Mouse (Mus musculus) CH12.LX (cell line): ENCODE data around the gene Hsf4. TPM values are rescaled to one million over a fixed set of nuclear protein-coding genes. Genes with fewer than 3 reads are reported as not detected.
"Not testable (repeated sequence)": the region's sequence is repeated elsewhere in the genome, so short reads cannot be mapped to it uniquely, and the experiment has no call there.

Source experiments
- DNase-seq: peaks from one replicate; pipeline ENCODE4 v3.0.0-alpha.2; 2013; ENCODE audit errors: extremely low read depth
- H3K27ac ChIP-seq: 2 replicates; pipeline ENCODE4 v1.5.1; 2012; ENCODE audit warnings: low read depth, mild to moderate bottlenecking, control low read depth, moderate library complexity; ENCODE audit not compliant: insufficient read depth
- H3K27me3 ChIP-seq: replicated peaks from 2 replicates; pipeline ENCODE3; 2012; ENCODE audit warnings: inconsistent platforms
- H3K36me3 ChIP-seq, 2 experiments: replicated peaks in 1 of 2; 2 replicates each; pipeline versions ENCODE3 to v1.6.1; 2012; ENCODE audit warnings: inconsistent platforms in 1 of 2, low read length in 1 of 2, mild to moderate bottlenecking in 1 of 2, mixed read lengths in 1 of 2, moderate library complexity in 1 of 2; ENCODE audit not compliant: control insufficient read depth in 1 of 2, insufficient read depth in 1 of 2
- H3K4me1 ChIP-seq, 2 experiments: 2 replicates each; pipeline ENCODE4 v1.6.1; 2012; ENCODE audit warnings: inconsistent platforms in 1 of 2, moderate library complexity in 1 of 2; ENCODE audit not compliant: insufficient read depth in 2 of 2, control insufficient read depth in 1 of 2
- H3K4me2 ChIP-seq: 2 replicates; pipeline ENCODE4 v1.6.1; 2012; ENCODE audit warnings: low read depth, mild to moderate bottlenecking, control low read depth; ENCODE audit not compliant: poor library complexity, insufficient read depth, severe bottlenecking
- H3K4me3 ChIP-seq, 3 experiments: fragments of 150-350 bp in 1 of 3; sonication (generic) in 1 of 3; replicated peaks in 1 of 3; 2 replicates each; pipeline versions ENCODE3 to v1.5.1; 2011 to 2012; ENCODE audit warnings: low read depth in 2 of 3, low read length in 2 of 3, mild to moderate bottlenecking in 2 of 3, moderate library complexity in 2 of 3, control low read depth in 1 of 3, improper control_type of control experiment in 1 of 3, inconsistent platforms in 1 of 3, mixed read lengths in 1 of 3; ENCODE audit not compliant: poor library complexity in 1 of 3
- H3K79me2 ChIP-seq: replicated peaks from 2 replicates; pipeline ENCODE4 v1.6.1; 2012; ENCODE audit warnings: mild to moderate bottlenecking, moderate library complexity; ENCODE audit not compliant: control insufficient read depth, poor library complexity, insufficient read depth, severe bottlenecking; ENCODE audit errors: extremely low read depth
- H3K9ac ChIP-seq: 2 replicates; pipeline ENCODE4 v1.6.1; 2012; ENCODE audit warnings: low read depth, mild to moderate bottlenecking, control low read depth, moderate library complexity; ENCODE audit not compliant: insufficient read depth
- H3K9me3 ChIP-seq: replicated peaks from 2 replicates; pipeline ENCODE3; 2012; ENCODE audit warnings: low read length, inconsistent platforms, mixed read lengths
- CHD1 ChIP-seq: IDR thresholded peaks from 2 replicates; pipeline ENCODE4 v1.6.1; 2012; ENCODE audit warnings: low read depth, low read length, improper control_type of control experiment, inconsistent platforms
- CHD2 ChIP-seq: IDR thresholded peaks from 2 replicates; pipeline ENCODE4 v1.6.1; 2011; ENCODE audit warnings: low read length, improper control_type of control experiment
- CTCF ChIP-seq, 2 experiments: IDR thresholded peaks in 1 of 2; conservative IDR thresholded peaks in 1 of 2; 2 replicates each; pipeline ENCODE4 v1.5.1; 2011 to 2012; ENCODE audit warnings: low read depth in 2 of 2, low read length in 2 of 2, improper control_type of control experiment in 1 of 2, inconsistent platforms in 1 of 2, mild to moderate bottlenecking in 1 of 2, moderate library complexity in 1 of 2
- EP300 ChIP-seq: IDR thresholded peaks from 2 replicates; pipeline ENCODE4 v1.6.1; 2011; ENCODE audit warnings: low read length, improper control_type of control experiment
- ETS1 ChIP-seq: conservative IDR thresholded peaks from 2 replicates; pipeline ENCODE4 v1.6.1; 2012; ENCODE audit warnings: low read depth, mild to moderate bottlenecking, inconsistent platforms, low read length, improper control_type of control experiment, moderate library complexity
- HCFC1 ChIP-seq: IDR thresholded peaks from 2 replicates; pipeline ENCODE4 v1.6.1; 2012; ENCODE audit warnings: low read depth, mild to moderate bottlenecking, inconsistent platforms, low read length, improper control_type of control experiment
- IRF4 ChIP-seq: IDR thresholded peaks from 2 replicates; pipeline ENCODE4 v1.6.1; 2014; ENCODE audit warnings: low read depth, mild to moderate bottlenecking, inconsistent platforms, low read length, improper control_type of control experiment
- MEF2A ChIP-seq: IDR thresholded peaks from 2 replicates; pipeline ENCODE4 v1.6.1; 2014; ENCODE audit warnings: low read depth, mild to moderate bottlenecking, inconsistent platforms, low read length, improper control_type of control experiment, borderline replicate concordance
- NRF1 ChIP-seq: IDR thresholded peaks from 2 replicates; pipeline ENCODE4 v1.6.1; 2014; ENCODE audit warnings: low read depth, mild to moderate bottlenecking, inconsistent platforms, low read length, improper control_type of control experiment, moderate library complexity
- POLR2AphosphoS2 ChIP-seq: IDR thresholded peaks from 2 replicates; pipeline ENCODE4 v1.6.1; 2011; ENCODE audit warnings: low read depth, low read length, improper control_type of control experiment
- SIN3A ChIP-seq: IDR thresholded peaks from 2 replicates; pipeline ENCODE4 v1.6.1; 2012; ENCODE audit warnings: low read length, improper control_type of control experiment, inconsistent platforms
- TBP ChIP-seq: conservative IDR thresholded peaks from 2 replicates; pipeline ENCODE4 v1.6.1; 2011; ENCODE audit warnings: low read depth, low read length, improper control_type of control experiment
- TCF12 ChIP-seq: IDR thresholded peaks from 2 replicates; pipeline ENCODE4 v1.6.1; 2014; ENCODE audit warnings: low read depth, mild to moderate bottlenecking, inconsistent platforms, low read length, improper control_type of control experiment
- UBTF ChIP-seq: IDR thresholded peaks from 2 replicates; pipeline ENCODE4 v1.6.1; 2012; ENCODE audit warnings: low read depth, mild to moderate bottlenecking, inconsistent platforms, low read length, improper control_type of control experiment, moderate library complexity
- ZMIZ1 ChIP-seq: IDR thresholded peaks from 2 replicates; pipeline ENCODE4 v1.6.1; 2012; ENCODE audit warnings: low read depth, mild to moderate bottlenecking, inconsistent platforms, low read length, improper control_type of control experiment
- ZNF384 ChIP-seq: IDR thresholded peaks from 2 replicates; pipeline ENCODE4 v1.6.1; 2012; ENCODE audit warnings: low read depth, low read length, improper control_type of control experiment, inconsistent platforms
- dilution Hi-C: fragments of 300-500 bp; cut with MboI; formaldehyde crosslinking; loops from 2 replicates; pipeline ENCODE4 v1.14.3; 2020; ENCODE audit warnings: low sequenced_read_pairs; ENCODE audit not compliant: extremely low pct_unique_long_range_greater_than_20kb, extremely low pct_ligation_motif_present
- in situ Hi-C: fragments of 300-500 bp; cut with MboI; formaldehyde crosslinking; loops from 3 replicates; pipeline ENCODE4 v1.14.3; 2019; ENCODE audit warnings: low sequenced_read_pairs, low pct_ligation_motif_present, low pct_unique_long_range_greater_than_20kb, mixed read lengths
- polyA plus RNA-seq: library from polyadenylated mRNA; unstranded; fragments of >175 nt; gene quantifications from 2 replicates; pipeline ENCODE4 v1.2.1, GENCODE M21; 2012; ENCODE audit warnings: low read depth; ENCODE audit not compliant: insufficient read length
- total RNA-seq, 2 experiments: library from RNA; depleted of rRNA; stranded (reverse); fragments of 300-350 nt in 1 of 2; fragments of >200 nt in 1 of 2; gene quantifications; 2 replicates each; pipeline ENCODE4 v1.2.3; 2012 to 2014

Gene Hsf4
- total and polyA plus RNA-seq, 3 experiments: 0.08 TPM; not detected in 2

- DNase-seq: no peak
Observed at GRCm38 (mm10) chr8:105231503-105232320, 37.9 kb upstream of the Hsf4 start.

GRCm38 (mm10) chr8:105232321-105232693, 37.3 kb upstream of the Hsf4 start:
- Histone ChIP-seq H3K36me3 (peaks cover 15 to 52% of the 10 kb centered on the region in 2 experiments), H3K4me1 (peaks cover 0 to 15% of the 10 kb centered on the region in 2 experiments; a peak in 2 of 4 replicates)
- H3K4me3 ChIP-seq, H3K9me3 ChIP-seq, H3K27me3 ChIP-seq, in situ Hi-C loops, H3K4me2 ChIP-seq, dilution Hi-C loops, H3K9ac ChIP-seq, DNase-seq, H3K79me2 ChIP-seq, H3K27ac ChIP-seq: not testable (repeated sequence)

More at GRCm38 (mm10) chr8:105231503-105232320, 37.9 kb upstream of the Hsf4 start:
- Histone ChIP-seq H3K79me2 (peaks cover 12% of the 10 kb centered on the region; the same call in 1 of the 2 replicates), H3K9ac (no peak overlapping the region)
- dilution Hi-C loops: no loop called here
- TF ChIP-seq TCF12 (no peak), SIN3A (no peak), IRF4 (no peak), HCFC1 (no peak), ZNF384 (no peak), TBP (no peak), UBTF (no peak), MEF2A (no peak), CHD1 (no peak), EP300 (no peak), CTCF (conservative IDR thresholded peaks at IDR 0.05 in 1 of 2, IDR thresholded peaks at IDR 0.05 in 1 of 2; ENCODE audit: low read depth in 2 of 2, low read length in 2 of 2) (no peak), ETS1 (no peak), POLR2AphosphoS2 (no peak), NRF1 (no peak), ZMIZ1 (no peak), CHD2 (no peak)
- TF ChIP-seq, all 38 proteins: peak for 0
- no peaks in the 10 kb centered on the region for H3K27me3 ChIP-seq
- no peak overlapping the region for H3K4me3 ChIP-seq
- H3K4me1 ChIP-seq: peaks cover 0 to 21% of the 10 kb centered on the region in 2 experiments; a peak in 2 of 4 replicates
- H3K4me2 ChIP-seq: no peak overlapping the region
- in situ Hi-C loops: no loop called here
- H3K27ac ChIP-seq: no peak overlapping the region
- H3K9me3 ChIP-seq: no peaks in the 10 kb centered on the region
- H3K36me3 ChIP-seq: peaks cover 15 to 52% of the 10 kb centered on the region in 2 experiments
